Mouse (Mus musculus) testis, adult 2 months (tissue): ENCODE data around the gene Prpf40b.

Source experiments
- CTCF ChIP-seq: fragments of 200-500 bp; IDR thresholded peaks from 2 replicates; pipeline ENCODE4 v1.5.1; 2012; ENCODE audit warnings: low read depth, mild to moderate bottlenecking, inconsistent platforms, low read length, moderate library complexity; ENCODE audit not compliant: control insufficient read depth, insufficient read depth, insufficient replicate concordance
- POLR2A ChIP-seq: fragments of 200-500 bp; IDR thresholded peaks from 2 replicates; pipeline ENCODE4 v1.6.1; 2012; ENCODE audit warnings: low read depth, mild to moderate bottlenecking, inconsistent platforms, low read length, moderate library complexity; ENCODE audit not compliant: control insufficient read depth

GRCm38 (mm10) chr15:99254477-99255005, 40.3 kb upstream of the Prpf40b start:
- no peak for TF ChIP-seq CTCF
- no peak for TF ChIP-seq POLR2A
